Mouse (Mus musculus): ENCODE data around the gene Nsmce1. TPM values are rescaled to one million over a fixed set of nuclear protein-coding genes. Genes with fewer than 3 reads are reported as not detected.

Gene Nsmce1
- polyA plus RNA-seq, 1 experiment from 2014 or later: 107 TPM

GRCm38 (mm10) chr7:125486121-125486630 is 5.2 kb downstream of the Nsmce1 start:
- no peak for ATAC-seq (ENCODE audit: low FRiP score)
- peaks cover 34% of the 10 kb centered on the region for H3K36me3 ChIP-seq
- no peak overlapping the region for H3K27ac ChIP-seq
- no peak overlapping the region for H3K4me3 ChIP-seq
- H3K9ac ChIP-seq: no peak overlapping the region
- 95% methylated on average over 16 of the region's 16 CpGs for WGBS
- H3K9me3 ChIP-seq (replicated peaks): no peaks in the 10 kb centered on the region
- H3K4me1 ChIP-seq: peaks cover 11% of the 10 kb centered on the region
- no peaks in the 10 kb centered on the region for H3K27me3 ChIP-seq
- H3K4me2 ChIP-seq (replicated peaks): no peak overlapping the region

GRCm38 (mm10) chr7:125484791-125485190 is 6.6 kb downstream of the Nsmce1 start:
- no peak for ATAC-seq (ENCODE audit: low FRiP score)
- H3K27me3 ChIP-seq: no peaks in the 10 kb centered on the region
- no peak overlapping the region for H3K4me2 ChIP-seq (replicated peaks)
- H3K4me3 ChIP-seq: no peak overlapping the region
- peaks cover 5% of the 10 kb centered on the region for H3K4me1 ChIP-seq
- no peak overlapping the region for H3K27ac ChIP-seq
- WGBS: 94% methylated on average over 7 of the region's 7 CpGs
- H3K9ac ChIP-seq: no peak overlapping the region
- no peaks in the 10 kb centered on the region for H3K9me3 ChIP-seq (replicated peaks)
- H3K36me3 ChIP-seq: peaks cover 41% of the 10 kb centered on the region

GRCm38 (mm10) chr7:125482886-125483285 is 8.5 kb downstream of the Nsmce1 start:
- Histone ChIP-seq H3K36me3 (peaks cover 42% of the 10 kb centered on the region), H3K27me3 (no peaks in the 10 kb centered on the region), H3K27ac (no peak overlapping the region), H3K4me1 (no peaks in the 10 kb centered on the region), H3K4me3 (no peak overlapping the region), H3K4me2 (replicated peaks) (no peak overlapping the region), H3K9me3 (replicated peaks) (no peaks in the 10 kb centered on the region), H3K9ac (no peak overlapping the region)
- ATAC-seq (ENCODE audit: low FRiP score): no peak
- 45% methylated on average over 2 of the region's 2 CpGs for WGBS

GRCm38 (mm10) chr7:125482339-125482738 is 9.1 kb downstream of the Nsmce1 start:
- Histone ChIP-seq H3K4me1 (0 out of 2 replicates have a peak, but pooled peaks cover 4% of the 10 kb centered on the region), H3K27ac (no peak overlapping the region), H3K4me3 (no peak overlapping the region), H3K36me3 (peaks cover 45% of the 10 kb centered on the region), H3K4me2 (replicated peaks) (no peak overlapping the region), H3K27me3 (no peaks in the 10 kb centered on the region), H3K9me3 (replicated peaks) (no peaks in the 10 kb centered on the region), H3K9ac (no peak overlapping the region)
- ATAC-seq (ENCODE audit: low FRiP score): no peak
- WGBS: 87% methylated on average over 3 of the region's 3 CpGs

- no peak for ATAC-seq (ENCODE audit: low FRiP score)
- 93% methylated on average over 4 of the region's 4 CpGs for WGBS
- peaks cover 37% of the 10 kb centered on the region for H3K36me3 ChIP-seq
Observed at GRCm38 (mm10) chr7:125480518-125480917, 10.9 kb downstream of the Nsmce1 start.

GRCm38 (mm10) chr7:125478391-125478984 is 12.9 kb downstream of the Nsmce1 start:
- Histone ChIP-seq H3K4me1 (peaks cover 24% of the 10 kb centered on the region), H3K9ac (no peak overlapping the region), H3K36me3 (peaks cover 24% of the 10 kb centered on the region), H3K9me3 (replicated peaks) (no peaks in the 10 kb centered on the region), H3K4me3 (no peak overlapping the region), H3K4me2 (replicated peaks) (no peak overlapping the region), H3K27me3 (no peaks in the 10 kb centered on the region), H3K27ac (no peak overlapping the region)
- 82% methylated on average over 7 of the region's 7 CpGs for WGBS
- no peak for ATAC-seq (ENCODE audit: low FRiP score)

More at GRCm38 (mm10) chr7:125480518-125480917, 10.9 kb downstream of the Nsmce1 start:
- Histone ChIP-seq H3K4me3 (no peak overlapping the region), H3K9me3 (replicated peaks) (no peaks in the 10 kb centered on the region), H3K9ac (no peak overlapping the region), H3K27me3 (no peaks in the 10 kb centered on the region), H3K27ac (no peak overlapping the region), H3K4me2 (replicated peaks) (no peak overlapping the region), H3K4me1 (peaks cover 22% of the 10 kb centered on the region)

- Histone ChIP-seq H3K27ac (peak overlapping the region; percentile 35; the same call in 1 of the 2 replicates), H3K9me3 (replicated peaks) (no peaks in the 10 kb centered on the region), H3K4me3 (no peak overlapping the region), H3K4me1 (peaks cover 31% of the 10 kb centered on the region), H3K9ac (no peak overlapping the region), H3K36me3 (peaks cover 15% of the 10 kb centered on the region), H3K27me3 (no peaks in the 10 kb centered on the region), H3K4me2 (replicated peaks) (no peak overlapping the region)
- no peak for ATAC-seq (ENCODE audit: low FRiP score)
- WGBS: 55% methylated on average over 11 of the region's 11 CpGs
Observed at GRCm38 (mm10) chr7:125475601-125476251, 15.7 kb downstream of the Nsmce1 start.

- Histone ChIP-seq H3K36me3 (peaks cover 15% of the 10 kb centered on the region), H3K9me3 (replicated peaks) (no peaks in the 10 kb centered on the region)
- 76% methylated on average over 4 of the region's 4 CpGs for WGBS
Observed at GRCm38 (mm10) chr7:125474535-125474934, 16.9 kb downstream of the Nsmce1 start.

GRCm38 (mm10) chr7:125471991-125472741 is 19.2 kb downstream of the Nsmce1 start:
- Histone ChIP-seq H3K4me1 (peaks cover 25% of the 10 kb centered on the region), H3K9me3 (replicated peaks) (no peaks in the 10 kb centered on the region), H3K27ac (peak overlapping the region; percentile 42; the same call in 1 of the 2 replicates), H3K4me3 (no peak overlapping the region), H3K4me2 (replicated peaks) (no peak overlapping the region), H3K36me3 (peaks cover 30% of the 10 kb centered on the region), H3K9ac (peak overlapping the region; percentile 2; the same call in 1 of the 2 replicates), H3K27me3 (no peaks in the 10 kb centered on the region)
- WGBS: 32% methylated on average over 13 of the region's 13 CpGs
- peak; percentile 50 for ATAC-seq (ENCODE audit: low FRiP score)

More at GRCm38 (mm10) chr7:125474535-125474934, 16.9 kb downstream of the Nsmce1 start:
- H3K27ac ChIP-seq: no peak overlapping the region
- no peak overlapping the region for H3K4me2 ChIP-seq (replicated peaks)
- no peaks in the 10 kb centered on the region for H3K27me3 ChIP-seq
- no peak overlapping the region for H3K9ac ChIP-seq
- ATAC-seq (ENCODE audit: low FRiP score): no peak
- no peak overlapping the region for H3K4me3 ChIP-seq
- peaks cover 31% of the 10 kb centered on the region for H3K4me1 ChIP-seq

GRCm38 (mm10) chr7:125470901-125471300 is 20.5 kb downstream of the Nsmce1 start:
- Histone ChIP-seq H3K9me3 (replicated peaks) (no peaks in the 10 kb centered on the region), H3K27me3 (no peaks in the 10 kb centered on the region), H3K4me1 (peaks cover 13% of the 10 kb centered on the region), H3K27ac (no peak overlapping the region), H3K9ac (no peak overlapping the region), H3K36me3 (peaks cover 42% of the 10 kb centered on the region), H3K4me2 (replicated peaks) (no peak overlapping the region), H3K4me3 (no peak overlapping the region)
- WGBS: 94% methylated on average over 4 of the region's 4 CpGs
- ATAC-seq (ENCODE audit: low FRiP score): no peak

- H3K4me2 ChIP-seq (replicated peaks): no peak overlapping the region
- 29% methylated on average over 5 of the region's 5 CpGs for WGBS
- no peak overlapping the region for H3K27ac ChIP-seq
- peak; percentile 38; the same call in 1 of the 2 replicates for ATAC-seq (ENCODE audit: low FRiP score)
- no peak overlapping the region for H3K4me3 ChIP-seq
- no peak overlapping the region for H3K9ac ChIP-seq
- H3K4me1 ChIP-seq: peaks cover 7% of the 10 kb centered on the region
- no peaks in the 10 kb centered on the region for H3K9me3 ChIP-seq (replicated peaks)
- peaks cover 52% of the 10 kb centered on the region for H3K36me3 ChIP-seq
- no peaks in the 10 kb centered on the region for H3K27me3 ChIP-seq
Observed at GRCm38 (mm10) chr7:125469937-125470336, 21.5 kb downstream of the Nsmce1 start.

- ATAC-seq (ENCODE audit: low FRiP score): no peak
- Histone ChIP-seq H3K9ac (no peak overlapping the region), H3K4me2 (replicated peaks) (no peak overlapping the region), H3K27ac (no peak overlapping the region), H3K27me3 (no peaks in the 10 kb centered on the region), H3K4me3 (no peak overlapping the region), H3K4me1 (0 out of 2 replicates have a peak, but pooled peaks cover 3% of the 10 kb centered on the region), H3K9me3 (replicated peaks) (no peaks in the 10 kb centered on the region), H3K36me3 (peaks cover 25% of the 10 kb centered on the region)
- WGBS: 31% methylated on average over 2 of the region's 2 CpGs
Observed at GRCm38 (mm10) chr7:125462200-125462599, 29.2 kb downstream of the Nsmce1 start.
